Mouse (Mus musculus) midbrain, embryonic 13.5 days (tissue): ENCODE results near the gene T. TPM values are rescaled to one million over a fixed set of nuclear protein-coding genes. Genes with fewer than 3 reads are reported as not detected.

Experiments
- ATAC-seq: fragments of 200-750 bp; cut with Nextera tagmentation; 2 replicates; pipeline ENCODE4 v1.8.0; 2017; ENCODE audit warnings: mild to moderate bottlenecking, moderate TSS enrichment, moderate library complexity
- H3K27ac ChIP-seq: fragments of 300-500 bp; sonication (generic); 2 replicates; pipeline ENCODE4 v1.5.1; 2015; ENCODE audit warnings: inconsistent platforms, mild to moderate bottlenecking, moderate library complexity
- H3K27me3 ChIP-seq: fragments of 300-500 bp; sonication (generic); 2 replicates; pipeline ENCODE4 v1.6.1; 2015; ENCODE audit warnings: mild to moderate bottlenecking, inconsistent platforms
- H3K36me3 ChIP-seq: fragments of 300-500 bp; sonication (generic); 2 replicates; pipeline ENCODE4 v1.6.1; 2015; ENCODE audit warnings: mild to moderate bottlenecking, inconsistent platforms
- H3K4me1 ChIP-seq: fragments of 300-500 bp; sonication (generic); replicated peaks from 2 replicates; pipeline ENCODE4 v1.6.1; 2015; ENCODE audit warnings: inconsistent platforms
- H3K4me2 ChIP-seq: fragments of 300-500 bp; sonication (generic); replicated peaks from 2 replicates; pipeline ENCODE4 v1.6.1; 2015; ENCODE audit warnings: moderate library complexity, mild to moderate bottlenecking, inconsistent platforms
- H3K4me3 ChIP-seq: fragments of 300-500 bp; sonication (generic); replicated peaks from 2 replicates; pipeline ENCODE4 v1.5.1; 2015; ENCODE audit warnings: mild to moderate bottlenecking, inconsistent platforms
- H3K9ac ChIP-seq: fragments of 300-500 bp; sonication (generic); replicated peaks from 2 replicates; pipeline ENCODE4 v1.6.1; 2015; ENCODE audit warnings: mild to moderate bottlenecking, inconsistent platforms
- H3K9me3 ChIP-seq: fragments of 300-500 bp; sonication (generic); 2 replicates; pipeline ENCODE4 v1.6.1; 2016; ENCODE audit warnings: mild to moderate bottlenecking, inconsistent platforms
- WGBS: fragments of 180-500 bp; shearing (Covaris S2); methylation state at CpG from one replicate; pipeline ENCODE4 v1.1.7; 2015; 5-methylcytosine and 5-hydroxymethylcytosine counted together
- polyA plus RNA-seq: library from polyadenylated mRNA; unstranded; fragments of >200 nt; fragmentation: Nextera tagmentation; extraction: Ambion mirVana; gene quantifications from 2 replicates; pipeline ENCODE4 v1.2.1, GENCODE M21; 2015

The T gene
- polyA plus RNA-seq, 1 experiment from 2014 or later: 0.43 TPM

- H3K36me3 ChIP-seq: no peaks in the 10 kb centered on the region
- H3K27ac ChIP-seq: no peak overlapping the region
- WGBS: 91% methylated on average over 9 of the region's 9 CpGs
- H3K4me1 ChIP-seq: no peaks in the 10 kb centered on the region
- no peaks in the 10 kb centered on the region for H3K9me3 ChIP-seq
- no peak overlapping the region for H3K4me2 ChIP-seq
- H3K4me3 ChIP-seq: no peak overlapping the region
- no peaks in the 10 kb centered on the region for H3K27me3 ChIP-seq
- ATAC-seq: no peak
- H3K9ac ChIP-seq: no peak overlapping the region
Observed at GRCm38 (mm10) chr17:8479493-8480128, 45.4 kb downstream of the T start.

DNA sequence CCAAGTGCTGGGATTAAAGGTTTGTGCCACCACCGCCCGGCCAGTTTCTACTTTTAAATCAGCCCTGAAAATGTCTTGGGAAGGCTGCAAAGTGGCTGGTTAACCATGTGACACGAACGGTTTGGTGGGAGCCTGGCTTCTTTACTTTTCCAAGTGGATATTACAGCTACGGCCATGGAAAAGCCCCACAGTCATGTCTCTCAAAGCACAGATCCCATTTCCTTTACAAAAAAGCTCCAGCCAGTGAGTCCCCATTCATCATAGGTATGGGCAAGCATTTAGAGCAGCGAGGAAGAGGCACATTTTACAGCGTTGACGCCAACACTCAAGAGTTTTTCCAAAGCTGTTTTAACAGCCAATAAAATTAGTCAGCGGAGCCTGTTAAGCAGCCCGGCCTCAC is 47.6 kb downstream of the T start:
- H3K27me3 ChIP-seq: no peaks in the 10 kb centered on the region
- no peak overlapping the region for H3K27ac ChIP-seq
- no peaks in the 10 kb centered on the region for H3K9me3 ChIP-seq
- no peak overlapping the region for H3K4me3 ChIP-seq
- no peak overlapping the region for H3K4me2 ChIP-seq
- no peak for ATAC-seq
- WGBS: 87% methylated on average over 10 of the region's 10 CpGs
- no peak overlapping the region for H3K9ac ChIP-seq
- no peaks in the 10 kb centered on the region for H3K4me1 ChIP-seq
- no peaks in the 10 kb centered on the region for H3K36me3 ChIP-seq

- H3K9me3 ChIP-seq: no peaks in the 10 kb centered on the region
- H3K27me3 ChIP-seq: no peaks in the 10 kb centered on the region
- H3K4me3 ChIP-seq: no peak overlapping the region
- no peak overlapping the region for H3K27ac ChIP-seq
- no peaks in the 10 kb centered on the region for H3K4me1 ChIP-seq
- 88% methylated on average over 7 of the region's 7 CpGs for WGBS
- no peak for ATAC-seq
- H3K36me3 ChIP-seq: no peaks in the 10 kb centered on the region
- H3K4me2 ChIP-seq: no peak overlapping the region
- H3K9ac ChIP-seq: no peak overlapping the region
Observed at GRCm38 (mm10) chr17:8482876-8483275, 48.7 kb downstream of the T start.

DNA sequence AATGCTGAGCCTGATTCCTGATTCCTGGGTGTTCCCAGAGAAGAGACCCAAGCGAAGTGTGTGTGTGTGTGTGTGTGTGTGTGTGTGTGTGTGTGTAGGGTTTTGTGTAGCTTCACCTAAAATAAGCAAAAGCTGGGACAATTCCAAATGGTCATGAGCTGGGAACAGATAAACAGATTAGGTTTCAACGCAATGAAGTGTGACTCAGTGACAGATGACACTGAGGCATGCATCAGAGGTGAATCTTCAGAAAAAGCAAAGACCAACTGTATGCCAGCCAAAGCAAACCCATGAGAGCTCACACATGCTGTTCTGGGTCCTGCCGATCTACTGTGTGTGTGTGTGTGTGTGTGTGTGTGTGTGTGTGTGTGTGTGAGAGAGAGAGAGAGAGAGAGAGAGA is 50.0 kb downstream of the T start:
- no peak overlapping the region for H3K4me2 ChIP-seq
- WGBS: 73% methylated on average over 3 of the region's 3 CpGs
- ATAC-seq: no peak

DNA sequence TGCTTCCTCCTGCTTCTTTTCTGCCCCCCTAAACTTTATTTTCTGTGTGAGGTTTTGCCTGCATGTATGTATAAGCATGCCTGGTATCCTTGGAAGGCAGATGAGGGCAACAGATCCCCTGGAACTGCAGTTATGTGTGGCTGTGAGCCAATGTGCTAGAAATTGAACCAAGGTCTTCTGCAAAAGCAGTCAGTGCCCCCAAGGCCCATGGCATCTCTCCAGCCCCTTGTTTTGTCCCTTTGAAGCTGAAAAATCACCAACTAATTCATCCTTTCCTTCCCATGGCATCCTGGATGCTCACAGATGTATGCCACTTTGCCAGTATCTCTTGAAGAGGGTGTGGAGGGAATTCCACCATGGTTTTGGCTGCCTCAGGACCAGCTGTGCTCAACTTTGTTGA is 50.9 kb downstream of the T start:
- no peak for ATAC-seq

More for the DNA sequence above, 50.0 kb downstream of the T start:
- H3K27me3 ChIP-seq: no peaks in the 10 kb centered on the region
- H3K4me3 ChIP-seq: no peak overlapping the region
- H3K27ac ChIP-seq: no peak overlapping the region
- no peaks in the 10 kb centered on the region for H3K4me1 ChIP-seq
- no peak overlapping the region for H3K9ac ChIP-seq
- no peaks in the 10 kb centered on the region for H3K9me3 ChIP-seq
- no peaks in the 10 kb centered on the region for H3K36me3 ChIP-seq

GRCm38 (mm10) chr17:8487824-8488223 is 53.6 kb downstream of the T start:
- H3K4me3 ChIP-seq: no peak overlapping the region
- H3K27ac ChIP-seq: no peak overlapping the region
- H3K9ac ChIP-seq: no peak overlapping the region
- no peaks in the 10 kb centered on the region for H3K9me3 ChIP-seq
- H3K4me2 ChIP-seq: no peak overlapping the region
- no peaks in the 10 kb centered on the region for H3K27me3 ChIP-seq
- no peaks in the 10 kb centered on the region for H3K4me1 ChIP-seq
- no peak for ATAC-seq
- WGBS: 61% methylated on average over 12 of the region's 12 CpGs
- H3K36me3 ChIP-seq: no peaks in the 10 kb centered on the region

More for the DNA sequence above, 50.9 kb downstream of the T start:
- Histone ChIP-seq H3K27me3 (no peaks in the 10 kb centered on the region), H3K9me3 (no peaks in the 10 kb centered on the region), H3K36me3 (no peaks in the 10 kb centered on the region), H3K4me1 (no peaks in the 10 kb centered on the region), H3K9ac (no peak overlapping the region), H3K4me3 (no peak overlapping the region), H3K27ac (no peak overlapping the region), H3K4me2 (no peak overlapping the region)

GRCm38 (mm10) chr17:8490971-8491370 is 56.7 kb downstream of the T start:
- Histone ChIP-seq H3K27ac (no peak overlapping the region), H3K4me2 (no peak overlapping the region), H3K4me1 (no peaks in the 10 kb centered on the region), H3K9ac (no peak overlapping the region), H3K4me3 (no peak overlapping the region), H3K9me3 (no peaks in the 10 kb centered on the region), H3K27me3 (no peaks in the 10 kb centered on the region), H3K36me3 (no peaks in the 10 kb centered on the region)
- no peak for ATAC-seq
- 86% methylated on average over 5 of the region's 5 CpGs for WGBS

Other genes starting within 250 kb of the T start
- not detected in 2 replicates for gene Ccr6, start 198.4 kb upstream of the T start, polyA plus RNA-seq
- gene Mpc1, start 151.5 kb upstream of the T start, polyA plus RNA-seq: 192 and 196 TPM in 2 replicates
- gene Sft2d1, start 123.3 kb upstream of the T start, polyA plus RNA-seq: 153 and 155 TPM in 2 replicates
- gene Prr18, start 97.0 kb upstream of the T start, polyA plus RNA-seq: 7.9 and 9.1 TPM in 2 replicates
- 0.46 and 0.66 TPM in 2 replicates for gene T2, start 78.4 kb upstream of the T start, polyA plus RNA-seq
- 12.5 and 12.7 TPM in 2 replicates for gene Pde10a, start 90.9 kb downstream of the T start, polyA plus RNA-seq
- gene Gm17087, start 132.5 kb downstream of the T start, polyA plus RNA-seq: not detected in 2 replicates